Mouse (Mus musculus) central nervous system, embryonic 14 days (tissue): Measurements from ENCODE around the gene Ibtk. TPM values are rescaled to one million over a fixed set of nuclear protein-coding genes. Genes with fewer than 3 reads are reported as not detected.

Source experiments
- polyA plus RNA-seq: library from polyadenylated mRNA; depleted of rRNA; stranded (reverse); fragments of >200 nt; gene quantifications from 2 replicates; pipeline ENCODE4 v1.2.3, GENCODE M21; 2012; rRNA removed

Ibtk gene
- 18.9 and 20.3 TPM in 2 replicates for polyA plus RNA-seq

GRCm38 (mm10) chr9:85749142-85749921, at the start of gene Ibtk:
TSS of gene Ibtk (minus strand) at chr9:85749334.

Other genes starting within 250 kb of the Ibtk start
- gene Tpbg, start 93.0 kb upstream of the Ibtk start, polyA plus RNA-seq = 18.9 and 19.5 TPM in 2 replicates